Mouse (Mus musculus) cortical plate, adult 2 months (tissue): ENCODE measurements at regions not wholly inside any gene's neighbourhood (a gene's known extent, or its start where the extent isn't known, plus 50 kb on each side); places are given as distances from the start of the nearest gene placed in this dataset.

Experiments used
- CTCF ChIP-seq: fragments of 200-500 bp; IDR thresholded peaks from 2 replicates; pipeline ENCODE4 v1.5.1; 2011; ENCODE audit warnings: mild to moderate bottlenecking, control low read depth, low read length; ENCODE audit not compliant: insufficient read depth; ENCODE audit errors: extremely low read depth
- POLR2A ChIP-seq: fragments of 200-500 bp; IDR thresholded peaks from 2 replicates; pipeline ENCODE4 v1.6.1; 2011; ENCODE audit warnings: mild to moderate bottlenecking, low read length, control low read depth; ENCODE audit not compliant: insufficient read depth; ENCODE audit errors: extremely low read depth

DNA sequence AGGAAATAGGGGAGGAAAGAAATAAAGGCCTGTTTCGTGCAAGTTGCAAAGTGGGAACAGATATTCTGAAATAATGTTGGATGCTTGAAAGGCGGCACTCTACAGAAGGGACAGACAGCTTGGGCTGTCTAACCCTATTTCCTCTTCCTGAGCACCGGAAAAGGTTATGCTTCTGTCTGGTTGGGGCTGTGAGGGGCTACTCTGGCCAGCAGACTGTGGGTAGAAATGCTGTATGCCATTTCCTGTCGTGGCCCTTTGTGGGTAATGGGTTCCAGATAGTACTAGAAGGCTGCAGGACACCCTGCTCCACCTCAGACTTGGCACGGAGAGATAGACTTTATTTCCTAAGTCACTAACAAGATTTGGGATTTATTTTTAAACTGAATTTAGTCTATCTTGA is 459.3 kb downstream of the Tmtc2 start:
- TF ChIP-seq CTCF (no peak), POLR2A (no peak)
